20 mouse cellular contexts compared by ENCODE assay signal in genomic region chr2:129628456-129629185, GRCm38 (mm10). TPM values are rescaled to one million over a fixed set of nuclear protein-coding genes. Genes with fewer than 3 reads are reported as not detected.
DNase-seq lines count a peak whose midpoint lies in the region; ATAC-seq and TF ChIP-seq lines count a peak whose summit lies in the region.
"Had no signal": no experiment of that assay in that cellular context is flagged by ENCODE, and none has a peak within 500 bp of the region (broad histone marks: within the 10 kb centered on the region; RNA-seq: fewer than 3 reads in every experiment).

No protein-coding gene starts in this region.

- no peaks in the 10 kb centered on the region for H3K9me3 ChIP-seq in heart, embryonic 10.5 days
- H3K9me3 ChIP-seq in liver, embryonic 11.5 days (ENCODE audit: control insufficient read depth, low read length): no peaks in the 10 kb centered on the region
- no peaks in the 10 kb centered on the region for H3K9me3 ChIP-seq in stomach, postnatal 0 days (ENCODE audit: control insufficient read depth, low read length)
- H3K9me3 ChIP-seq: hindbrain, embryonic 12.5 days; liver, embryonic 13.5 days; megakaryocyte, embryonic 14.5 days; midbrain, embryonic 13.5 days had no signal

- no peak for TF ChIP-seq EP300 in stomach, postnatal 0 days (optimal IDR thresholded peaks at IDR 0.05)

- peaks cover 32% of the 10 kb centered on the region for H3K4me1 ChIP-seq in heart, embryonic 10.5 days
- no peaks in the 10 kb centered on the region for H3K4me1 ChIP-seq in liver, embryonic 11.5 days (replicated peaks; ENCODE audit: control insufficient read depth, insufficient read depth, low read length)
- H3K4me1 ChIP-seq in stomach, postnatal 0 days (replicated peaks; ENCODE audit: control insufficient read depth, insufficient read depth): no peaks in the 10 kb centered on the region; the same call in 1 of the 2 replicates
- H3K4me1 ChIP-seq: liver, embryonic 13.5 days had no signal

- no peak for TF ChIP-seq CTCF in stomach, postnatal 0 days (IDR thresholded peaks at IDR 0.05; ENCODE audit: low read depth)

- no peaks in the 10 kb centered on the region for H3K27me3 ChIP-seq in heart, embryonic 10.5 days (ENCODE audit: insufficient read depth, poor library complexity, severe bottlenecking)
- no peaks in the 10 kb centered on the region for H3K27me3 ChIP-seq in liver, embryonic 11.5 days (replicated peaks; ENCODE audit: control insufficient read depth, insufficient read depth, low read length)
- H3K27me3 ChIP-seq in stomach, postnatal 0 days (ENCODE audit: control insufficient read depth, insufficient read depth, low read length): no peaks in the 10 kb centered on the region
- H3K27me3 ChIP-seq: hindbrain, embryonic 12.5 days; liver, embryonic 13.5 days; midbrain, embryonic 13.5 days had no signal

- intact Hi-C loops in heart, postnatal 10 days (cut with DNase I): no loop called here

- no peak overlapping the region for H3K4me2 ChIP-seq in liver, embryonic 11.5 days
- no peak overlapping the region for H3K4me2 ChIP-seq in stomach, postnatal 0 days (replicated peaks; ENCODE audit: low read depth)
- H3K4me2 ChIP-seq: hindbrain, embryonic 12.5 days; liver, embryonic 13.5 days; lung, embryonic 14.5 days; midbrain, embryonic 13.5 days had no signal

- no peak overlapping the region for H3K27ac ChIP-seq in heart, embryonic 10.5 days
- no peak overlapping the region for H3K27ac ChIP-seq in liver, embryonic 11.5 days (ENCODE audit: low read depth, low read length)
- peak overlapping the region; percentile 56 for H3K27ac ChIP-seq in stomach, postnatal 0 days (replicated peaks)
- H3K27ac ChIP-seq: hindbrain, embryonic 12.5 days; liver, embryonic 13.5 days; midbrain, embryonic 13.5 days had no signal

- no peak overlapping the region for H3K4me3 ChIP-seq in heart, embryonic 10.5 days
- no peak overlapping the region for H3K4me3 ChIP-seq in liver, embryonic 11.5 days (ENCODE audit: low read depth, low read length)
- no peak overlapping the region for H3K4me3 ChIP-seq in stomach, postnatal 0 days (ENCODE audit: low read depth, low read length)
- H3K4me3 ChIP-seq: hindbrain, embryonic 12.5 days; liver, embryonic 13.5 days; megakaryocyte, embryonic 14.5 days; midbrain, embryonic 13.5 days had no signal

- H3K9ac ChIP-seq in liver, embryonic 11.5 days (ENCODE audit: low read depth, low read length): no peak overlapping the region
- H3K9ac ChIP-seq in stomach, postnatal 0 days (ENCODE audit: low read length): no peak overlapping the region
- H3K9ac ChIP-seq: hindbrain, embryonic 12.5 days; liver, embryonic 13.5 days; lung, embryonic 14.5 days; midbrain, embryonic 13.5 days had no signal

- 84% methylated on average over 6 of the region's 6 CpGs for WGBS in heart, embryonic 10.5 days
- 82% methylated on average over 6 of the region's 6 CpGs for WGBS in liver, embryonic 11.5 days
- 91% methylated on average over 6 of the region's 6 CpGs for WGBS in stomach, postnatal 0 days

- peaks cover 16% of the 10 kb centered on the region; the same call in 1 of the 2 replicates for H3K36me3 ChIP-seq in heart, embryonic 10.5 days
- H3K36me3 ChIP-seq in liver, embryonic 11.5 days (ENCODE audit: control insufficient read depth, insufficient read depth, low read length): peaks cover 2% of the 10 kb centered on the region; the same call in 1 of the 2 replicates
- no peaks in the 10 kb centered on the region for H3K36me3 ChIP-seq in stomach, postnatal 0 days (ENCODE audit: control insufficient read depth, insufficient read depth, low read length)

- DNase-seq in cerebellum, adult 11 months: peak; percentile 0
- DNase-seq in heart, embryonic 10.5 days (ENCODE audit: low spot score): peak; percentile 69
- DNase-seq in heart, postnatal 10 days: no peak
- DNase-seq in liver, embryonic 11.5 days (ENCODE audit: low spot score): peak; percentile 18
- no peak for DNase-seq in liver
- no peak for DNase-seq in stomach, postnatal 0 days (ENCODE audit: low spot score)
- DNase-seq: adrenal gland, adult 8-10 months; gastrocnemius, postnatal 10 days; kidney, adult 18-20 months; kidney, postnatal 4 days; liver, embryonic 13.5 days; lung, embryonic 14.5 days; lung, postnatal 36 days; thymus, postnatal 25 days had no signal

- no peak for ATAC-seq in cerebellum, adult (ENCODE audit: insufficient number of reproducible peaks, low FRiP score, low TSS enrichment)
- no peak for ATAC-seq in liver, embryonic 11.5 days (replicated peaks; ENCODE audit: low FRiP score)
- no peak for ATAC-seq in stomach, postnatal 0 days (ENCODE audit: low FRiP score, low TSS enrichment)
- ATAC-seq: activated CD4-positive, CD25-positive, alpha-beta regulatory T cell, adult 4 months; forebrain, embryonic 14.5 days; midbrain, embryonic 13.5 days had no signal

RNA-seq across cellular contexts. Expression of gene Sirpa, which starts 36.0 kb away (rescaled TPM):
- 11.0 and 12.8 TPM in 2 replicates for polyA plus RNA-seq in heart, embryonic 10.5 days (2016; fragmentation: Nextera tagmentation; extraction: Ambion mirVana)
- 10 to 100 TPM; 22.9 to 28.6 TPM for total RNA-seq in heart, postnatal 10 days (2021)
- polyA plus RNA-seq in liver, embryonic 11.5 days (2014; fragmentation: Nextera tagmentation; extraction: Ambion mirVana): 26.8 and 29.6 TPM in 2 replicates
- polyA plus RNA-seq in stomach, postnatal 0 days (2015; fragmentation: Nextera tagmentation; extraction: Ambion mirVana): 13.2 and 14.7 TPM in 2 replicates

Comparison
In these comparisons a context has a peak if more than half of its experiments do, and no peak if none do; other contexts are left out.
1. DNase-seq: peak in cerebellum, adult 11 months (single experiment), heart, embryonic 10.5 days (single experiment) and liver, embryonic 11.5 days (single experiment); none in heart, postnatal 10 days (0 of 2), liver (single experiment) and stomach, postnatal 0 days (single experiment).